Mouse (Mus musculus) liver, postnatal 0 days (tissue): ENCODE results near the gene Sub1. TPM values are rescaled to one million over a fixed set of nuclear protein-coding genes. Genes with fewer than 3 reads are reported as not detected.

Source experiments
- ATAC-seq: fragments of 200-750 bp; cut with Nextera tagmentation; 2 replicates; pipeline ENCODE4 v1.8.0; 2017; ENCODE audit warnings: mild to moderate bottlenecking, moderate library complexity
- DNase-seq: peaks from one replicate; pipeline ENCODE4 v3.0.0-alpha.2; 2016
- H3K27ac ChIP-seq: fragments of 300-500 bp; sonication (generic); 2 replicates; pipeline ENCODE4 v1.5.1; 2014; ENCODE audit warnings: antibody characterized with exemption, moderate library complexity, mild to moderate bottlenecking, low read depth
- H3K27me3 ChIP-seq: fragments of 300-500 bp; sonication (generic); 2 replicates; pipeline ENCODE4 v1.6.1; 2014; ENCODE audit warnings: low read length, control low read depth, mixed read lengths; ENCODE audit not compliant: insufficient read depth
- H3K36me3 ChIP-seq: fragments of 300-500 bp; sonication (generic); replicated peaks from 2 replicates; pipeline ENCODE4 v1.6.1; 2014; ENCODE audit warnings: mild to moderate bottlenecking, control low read depth, low read length, moderate library complexity, mixed read lengths; ENCODE audit not compliant: insufficient read depth
- H3K4me1 ChIP-seq: fragments of 300-500 bp; sonication (generic); 2 replicates; pipeline ENCODE4 v1.6.1; 2014; ENCODE audit warnings: antibody characterized with exemption, mild to moderate bottlenecking, control low read depth; ENCODE audit not compliant: insufficient read depth
- H3K4me2 ChIP-seq: fragments of 300-500 bp; sonication (generic); 2 replicates; pipeline ENCODE4 v1.6.1; 2014; ENCODE audit warnings: low read depth, mild to moderate bottlenecking, low read length, moderate library complexity, mixed read lengths
- H3K4me3 ChIP-seq: fragments of 300-500 bp; sonication (generic); 2 replicates; pipeline ENCODE4 v1.5.1; 2014; ENCODE audit warnings: low read depth, low read length
- H3K9ac ChIP-seq: fragments of 300-500 bp; sonication (generic); replicated peaks from 2 replicates; pipeline ENCODE4 v1.6.1; 2014; ENCODE audit warnings: mild to moderate bottlenecking, moderate library complexity
- H3K9me3 ChIP-seq: fragments of 300-500 bp; sonication (generic); 2 replicates; pipeline ENCODE4 v1.6.1; 2016; ENCODE audit warnings: mild to moderate bottlenecking, control low read depth, low read length, mixed read lengths
- CTCF ChIP-seq: sonication (generic); IDR thresholded peaks from 2 replicates; pipeline ENCODE4 v1.5.1; 2016; ENCODE audit warnings: antibody characterized with exemption, low read depth
- EP300 ChIP-seq: IDR thresholded peaks from 2 replicates; pipeline ENCODE4 v1.6.1; 2016; ENCODE audit warnings: antibody characterized with exemption, low read depth, mild to moderate bottlenecking
- WGBS: fragments of 180-500 bp; shearing (Covaris S2); extraction: QIAGEN DNeasy Blood & Tissue Kit; methylation state at CpG from one replicate; pipeline ENCODE4 v1.1.7; 2014; ENCODE audit not compliant: insufficient replicate concordance; 5-methylcytosine and 5-hydroxymethylcytosine counted together
- polyA plus RNA-seq: library from polyadenylated mRNA; unstranded; fragments of >200 nt; fragmentation: Nextera tagmentation; extraction: Ambion mirVana; gene quantifications from 2 replicates; pipeline ENCODE4 v1.2.1, GENCODE M21; 2015

Gene Sub1
- polyA plus RNA-seq, 1 experiment from 2014 or later = 278 TPM

GRCm38 (mm10) chr15:11965201-11965845, 31.5 kb downstream of the Sub1 start:
- H3K9me3 ChIP-seq = no peaks in the 10 kb centered on the region
- TF ChIP-seq CTCF (no peak), EP300 (no peak)
- no peak overlapping the region for H3K9ac ChIP-seq
- no peak overlapping the region for H3K27ac ChIP-seq
- no peaks in the 10 kb centered on the region for H3K36me3 ChIP-seq
- no peaks in the 10 kb centered on the region for H3K27me3 ChIP-seq
- DNase-seq (no peak), ATAC-seq (no peak)
- WGBS = 83% methylated on average over 5 of the region's 5 CpGs
- no peaks in the 10 kb centered on the region for H3K4me1 ChIP-seq
- no peak overlapping the region for H3K4me2 ChIP-seq
- no peak overlapping the region for H3K4me3 ChIP-seq

DNA sequence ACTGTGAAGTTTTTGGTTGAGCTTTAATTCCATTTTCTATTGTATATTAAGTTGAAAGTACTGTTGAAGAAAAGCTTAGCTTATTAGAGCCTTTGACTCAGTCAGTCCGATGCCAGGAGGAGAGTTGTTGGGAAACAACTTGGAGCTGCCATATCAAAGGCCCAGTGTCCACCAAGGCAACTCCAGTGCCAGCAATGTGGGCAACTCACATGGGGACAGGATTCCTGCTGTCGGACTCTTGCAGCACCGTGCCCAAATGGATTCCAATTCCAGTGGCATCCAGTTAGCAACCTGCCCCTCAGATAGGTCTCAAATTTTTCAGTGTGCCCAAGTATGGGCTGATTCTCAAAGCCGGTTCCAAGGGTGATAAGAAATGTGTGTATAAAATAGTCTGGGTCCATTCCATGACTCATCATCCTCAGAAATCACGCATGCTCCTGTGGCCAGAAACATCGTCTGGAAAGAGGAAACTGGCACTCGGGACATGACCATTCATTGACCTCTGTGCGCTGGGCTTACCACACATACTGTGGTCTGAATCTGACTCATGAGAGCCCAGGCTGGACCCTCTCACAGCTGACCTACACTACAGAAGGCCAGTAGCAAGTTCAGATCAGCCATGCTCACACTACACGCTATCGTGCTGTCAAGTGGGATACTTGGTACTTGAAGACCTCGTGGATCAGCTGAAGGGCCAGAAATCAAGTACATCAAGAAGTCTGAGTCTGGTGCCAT, 32.8 kb downstream of the Sub1 start:
- 74% methylated on average over 11 of the region's 11 CpGs for WGBS
- TF ChIP-seq EP300 (no peak), CTCF (no peak)
- H3K9me3 ChIP-seq = no peaks in the 10 kb centered on the region
- DNase-seq = no peak
- no peaks in the 10 kb centered on the region for H3K36me3 ChIP-seq
- H3K4me3 ChIP-seq = no peak overlapping the region
- H3K4me1 ChIP-seq = no peaks in the 10 kb centered on the region
- ATAC-seq = no peak
- H3K27ac ChIP-seq = no peak overlapping the region
- no peaks in the 10 kb centered on the region for H3K27me3 ChIP-seq
- H3K9ac ChIP-seq = no peak overlapping the region
- H3K4me2 ChIP-seq = no peak overlapping the region

- H3K9me3 ChIP-seq = no peaks in the 10 kb centered on the region
- 75% methylated on average over 3 of the region's 3 CpGs for WGBS
- H3K27me3 ChIP-seq = no peaks in the 10 kb centered on the region
- ATAC-seq = no peak
- no peak overlapping the region for H3K9ac ChIP-seq
- no peaks in the 10 kb centered on the region for H3K36me3 ChIP-seq
- H3K4me1 ChIP-seq = no peaks in the 10 kb centered on the region
- no peak overlapping the region for H3K27ac ChIP-seq
- H3K4me3 ChIP-seq = no peak overlapping the region
- no peak overlapping the region for H3K4me2 ChIP-seq
- no peak for DNase-seq
- TF ChIP-seq CTCF (no peak), EP300 (no peak)
These were observed 37.1 kb downstream of the Sub1 start for GRCm38 (mm10) chr15:11959716-11960115.

DNA sequence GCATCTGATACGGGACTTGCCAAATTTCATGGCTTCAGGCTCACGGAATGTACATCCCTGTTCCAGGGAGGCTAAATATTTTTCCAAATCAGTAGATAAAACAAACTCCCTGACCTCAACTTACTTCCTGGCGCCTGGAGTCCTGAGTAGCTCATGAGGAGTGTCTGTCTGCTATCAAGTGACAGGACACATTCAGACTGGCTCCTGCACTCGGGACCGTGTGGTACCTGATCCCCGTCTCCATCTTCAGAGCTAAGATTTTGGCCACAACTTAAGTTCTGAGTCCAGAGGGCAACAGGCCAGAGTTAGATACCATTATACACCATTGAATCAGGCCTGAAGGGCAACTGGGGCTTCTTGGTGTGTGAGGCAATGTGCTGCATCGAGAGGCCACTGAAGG, 40.7 kb downstream of the Sub1 start:
- H3K4me3 ChIP-seq = no peak overlapping the region
- TF ChIP-seq CTCF (no peak), EP300 (no peak)
- no peaks in the 10 kb centered on the region for H3K36me3 ChIP-seq
- no peaks in the 10 kb centered on the region for H3K27me3 ChIP-seq
- DNase-seq = no peak
- H3K27ac ChIP-seq = no peak overlapping the region
- no peak overlapping the region for H3K9ac ChIP-seq
- ATAC-seq = no peak
- H3K4me1 ChIP-seq = no peaks in the 10 kb centered on the region
- H3K9me3 ChIP-seq = no peaks in the 10 kb centered on the region
- WGBS = 78% methylated on average over 7 of the region's 7 CpGs
- H3K4me2 ChIP-seq = no peak overlapping the region

GRCm38 (mm10) chr15:11954190-11954589, 42.6 kb downstream of the Sub1 start:
- H3K4me2 ChIP-seq = no peak overlapping the region
- TF ChIP-seq EP300 (no peak), CTCF (no peak)
- DNase-seq (no peak), ATAC-seq (no peak)
- 48% methylated on average over 4 of the region's 4 CpGs for WGBS
- no peaks in the 10 kb centered on the region for H3K36me3 ChIP-seq
- no peak overlapping the region for H3K27ac ChIP-seq
- H3K27me3 ChIP-seq = no peaks in the 10 kb centered on the region
- no peak overlapping the region for H3K9ac ChIP-seq
- H3K4me1 ChIP-seq = no peaks in the 10 kb centered on the region
- no peak overlapping the region for H3K4me3 ChIP-seq
- no peaks in the 10 kb centered on the region for H3K9me3 ChIP-seq

- H3K36me3 ChIP-seq = no peaks in the 10 kb centered on the region
- WGBS = 66% methylated on average over 3 of the region's 3 CpGs
These were observed 44.6 kb downstream of the Sub1 start for GRCm38 (mm10) chr15:11952159-11952558.

More at GRCm38 (mm10) chr15:11952159-11952558, 44.6 kb downstream of the Sub1 start:
- Histone ChIP-seq H3K9ac (no peak overlapping the region), H3K27me3 (no peaks in the 10 kb centered on the region), H3K4me3 (no peak overlapping the region), H3K27ac (no peak overlapping the region), H3K4me1 (no peaks in the 10 kb centered on the region), H3K9me3 (no peaks in the 10 kb centered on the region), H3K4me2 (no peak overlapping the region)
- no peak for ATAC-seq
- no peak for DNase-seq
- TF ChIP-seq CTCF (no peak), EP300 (no peak)
